ENCODE assay signal across 8 mouse cellular contexts in genomic region chr10:123076245-123077023, GRCm38 (mm10). TPM values are rescaled to one million over a fixed set of nuclear protein-coding genes. Genes with fewer than 3 reads are reported as not detected.
DNase-seq lines count a peak whose midpoint lies in the region; ATAC-seq lines count a peak whose summit lies in the region.

Mon2 (minus strand) TSS chr10:123076505.

- peak; percentile 99 for ATAC-seq in hindbrain, embryonic 13.5 days (ENCODE audit: low FRiP score)

- H3K4me3 ChIP-seq in hindbrain, embryonic 13.5 days: peak within 1 kb of the TSS; percentile 99

- DNase-seq in NIH3T3 (ENCODE audit: low read depth): peak; percentile 99
- peak; percentile 99 for DNase-seq in cerebellum, postnatal 10 days
- DNase-seq in frontal cortex, postnatal 14 days (ENCODE audit: low spot score in 2 of 2): peak; percentile 90 to 95
- peak; percentile 91 to 92 for DNase-seq in layer of hippocampus, postnatal 25 days (ENCODE audit: extremely low spot score in 1 of 2, low spot score in 1 of 2)
- peak; percentile 97 for DNase-seq in lung, postnatal 25 days (ENCODE audit: low spot score)
- peak; percentile 98 for DNase-seq in retina, embryonic 14.5 days (ENCODE audit: low spot score)
- DNase-seq in thymus, postnatal 4 days: peak; percentile 98

- peak within 1 kb of the TSS; percentile 93 for H3K27ac ChIP-seq in hindbrain, embryonic 13.5 days

- no peaks in the 10 kb centered on the region; the same call in 1 of the 2 replicates for H3K9me3 ChIP-seq in hindbrain, embryonic 13.5 days

- peaks cover 5% of the 10 kb centered on the region; the same call in 1 of the 2 replicates for H3K27me3 ChIP-seq in hindbrain, embryonic 13.5 days

- H3K36me3 ChIP-seq in hindbrain, embryonic 13.5 days: peaks cover 18% of the 10 kb centered on the region

- under 1% methylated on average over 58 of the region's 58 CpGs for WGBS in hindbrain, embryonic 13.5 days

- peak within 1 kb of the TSS; percentile 96 for H3K9ac ChIP-seq in hindbrain, embryonic 13.5 days

- peak within 1 kb of the TSS; percentile 74 for H3K4me2 ChIP-seq in hindbrain, embryonic 13.5 days

- H3K4me1 ChIP-seq in hindbrain, embryonic 13.5 days (replicated peaks): peaks cover 21% of the 10 kb centered on the region

RNA-seq across cellular contexts. Expression of gene Mon2, which starts in this region (rescaled TPM):
- polyA plus RNA-seq in hindbrain, embryonic 13.5 days (2015; fragmentation: Nextera tagmentation; extraction: Ambion mirVana): 26.7 and 27.9 TPM in 2 replicates
- 100 to 1,000 TPM in 1 of 2 experiments, 10 to 100 TPM in 1; 90.3 to 101 TPM for total RNA-seq in layer of hippocampus, postnatal 25 days (2021)

Comparison
In these comparisons a context has a peak if more than half of its experiments do, and no peak if none do; other contexts are left out.
1. Peak in every context shown above with its lines: DNase-seq, ATAC-seq, H3K4me3 ChIP-seq and H3K27ac ChIP-seq.